Mouse (Mus musculus) thymus, postnatal 25 days (tissue): ENCODE measurements around the gene 2610008E11Rik.
"Not testable (repeated sequence)": the region's sequence is repeated elsewhere in the genome, so short reads cannot be mapped to it uniquely, and the experiment has no call there.

Experiments
- DNase-seq: peaks from one replicate; pipeline ENCODE4 v3.0.0; 2022

The 2610008E11Rik gene

DNA sequence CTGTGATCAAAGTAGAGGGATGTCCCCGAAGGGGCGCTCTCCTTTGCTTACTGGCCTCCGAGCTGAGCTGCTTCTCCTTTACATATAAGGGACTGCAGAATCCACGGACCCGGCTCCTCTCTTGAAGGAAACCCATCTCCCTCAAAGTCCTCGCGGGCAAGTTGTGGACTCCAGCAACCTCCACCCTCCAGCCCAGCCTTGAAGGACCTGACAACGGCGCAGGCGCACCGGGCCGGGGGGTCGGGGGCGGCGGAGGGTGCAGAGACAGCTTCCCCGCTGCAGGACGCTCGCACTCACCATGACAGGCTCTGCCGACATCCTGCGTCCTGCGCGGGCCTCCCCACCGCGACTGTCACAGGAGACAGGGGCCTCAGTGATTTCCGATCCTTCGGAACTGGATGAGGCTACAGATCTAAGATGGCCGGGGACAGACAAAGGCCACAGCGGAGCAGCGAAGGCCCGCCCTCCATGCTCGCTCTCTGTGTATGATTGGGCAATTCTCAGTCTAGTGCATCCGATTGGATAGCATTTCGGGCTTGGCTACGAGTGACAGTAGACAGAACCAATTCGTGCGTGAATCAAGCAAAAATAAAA is at the start of gene 2610008E11Rik:
Gene 2610008E11Rik (minus strand): TSS at position 440 of the 594 bp plus-strand sequence.
- DNase-seq = peak; percentile 92

DNA sequence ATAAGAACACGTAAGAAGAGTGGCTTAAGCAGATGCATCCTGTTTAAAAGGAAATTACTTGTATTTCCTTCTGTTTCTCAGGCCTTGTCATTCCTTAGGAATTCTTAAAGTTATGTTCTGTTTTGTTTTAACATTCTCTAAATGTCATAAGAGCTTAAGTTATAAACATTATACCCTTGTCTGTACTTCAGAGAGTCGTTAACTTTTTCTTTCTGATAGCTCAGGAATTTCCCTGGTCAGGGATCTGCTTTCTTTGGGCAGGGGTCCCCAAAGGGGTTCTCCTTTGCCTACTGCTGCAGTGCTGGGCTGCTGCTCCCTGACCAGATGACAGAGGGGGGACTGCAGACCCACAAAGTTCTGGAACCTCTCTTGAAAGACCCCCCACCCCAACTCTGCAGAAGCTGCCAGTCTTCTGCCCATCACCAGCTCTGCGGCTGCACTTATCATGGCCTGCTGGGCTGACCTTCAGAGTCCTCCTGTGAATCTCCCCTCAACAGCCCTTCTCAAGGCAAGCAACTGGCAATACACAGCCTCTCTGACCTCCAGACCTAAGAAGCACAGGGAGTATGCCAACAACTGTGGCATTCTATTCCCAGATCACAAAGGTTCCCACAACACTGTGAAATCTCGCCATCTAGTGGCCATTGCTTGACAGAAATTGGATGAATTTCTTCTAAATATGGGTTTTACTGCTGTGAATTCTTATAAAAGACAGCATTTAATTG is 18.9 kb upstream of the 2610008E11Rik start:
- peak; percentile 21 for DNase-seq

DNA sequence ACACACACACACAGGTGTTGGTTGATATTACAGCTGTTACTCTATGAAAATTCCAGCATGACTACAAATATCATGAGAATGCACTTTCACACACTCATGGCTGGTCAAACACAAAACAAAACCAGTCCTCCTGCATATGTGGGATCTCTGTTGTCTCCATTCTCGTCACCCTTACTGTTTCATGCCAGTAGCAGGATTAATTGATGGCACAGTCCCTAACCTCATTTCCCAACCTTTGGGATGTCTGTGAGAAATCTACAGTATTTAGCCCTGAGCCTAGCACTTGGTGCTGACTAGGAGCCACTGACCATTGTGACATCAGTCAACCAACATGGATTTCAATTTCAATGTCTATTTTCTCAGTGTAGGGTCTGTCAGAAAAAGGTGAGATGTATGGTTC is 17.7 kb upstream of the 2610008E11Rik start:
- DNase-seq = no peak

DNA sequence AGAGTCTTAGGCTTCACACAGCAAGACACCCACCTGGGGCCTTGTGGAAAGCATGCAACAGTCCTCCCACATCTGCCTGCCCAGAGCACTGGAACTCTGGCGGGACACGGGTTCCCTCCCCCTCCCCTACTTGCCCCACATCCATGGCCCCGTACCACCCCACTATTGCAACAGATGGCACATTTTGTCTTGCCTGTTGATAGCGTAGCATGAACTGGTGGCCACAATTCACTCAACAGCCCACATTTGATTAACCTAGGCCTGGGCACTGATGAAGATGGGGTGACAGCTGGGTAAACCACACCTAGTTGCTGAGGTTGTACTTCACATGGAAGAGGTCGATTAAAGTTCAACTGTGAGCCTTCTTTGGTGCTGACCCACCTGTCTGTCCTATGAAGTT is 13.1 kb upstream of the 2610008E11Rik start:
- DNase-seq = no peak

DNA sequence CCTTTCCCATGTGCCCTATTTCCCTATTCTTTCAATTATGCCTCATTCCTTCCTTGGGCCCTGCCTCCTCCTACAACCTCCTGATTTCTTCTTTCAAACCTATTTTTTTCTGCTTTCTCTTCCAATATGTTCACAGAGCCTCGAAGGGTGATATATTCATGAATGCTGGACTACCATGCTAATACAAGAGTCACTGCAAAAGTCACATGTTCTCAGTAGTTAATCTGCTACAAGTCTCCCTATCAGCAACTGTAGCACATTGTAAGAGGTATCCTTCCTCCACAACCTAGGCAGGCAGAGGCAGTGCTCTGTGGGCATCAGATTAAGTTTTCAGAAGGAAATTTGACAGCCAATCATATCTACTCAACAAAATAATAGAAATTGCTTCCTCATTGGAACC is 11.8 kb upstream of the 2610008E11Rik start:
- no peak for DNase-seq

DNA sequence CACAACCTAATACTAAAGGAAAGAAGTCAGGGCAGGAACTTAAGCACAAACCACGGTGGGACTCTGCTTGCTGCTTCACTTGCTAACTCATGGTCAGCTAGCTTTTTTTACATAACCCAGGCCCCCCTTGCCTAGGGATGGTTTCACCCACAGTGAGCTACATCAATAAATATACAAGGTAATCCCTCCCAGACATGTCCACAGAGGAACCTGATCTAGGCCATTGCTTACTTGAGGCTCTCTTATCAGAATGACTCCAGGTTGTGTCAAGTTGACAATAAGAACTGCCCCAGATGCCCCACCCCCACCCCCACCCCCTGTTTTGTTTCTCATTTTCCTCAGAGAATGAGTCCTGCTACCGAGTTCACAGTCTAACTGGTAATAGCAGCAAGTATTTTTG is 10.1 kb upstream of the 2610008E11Rik start:
- DNase-seq = no peak

DNA sequence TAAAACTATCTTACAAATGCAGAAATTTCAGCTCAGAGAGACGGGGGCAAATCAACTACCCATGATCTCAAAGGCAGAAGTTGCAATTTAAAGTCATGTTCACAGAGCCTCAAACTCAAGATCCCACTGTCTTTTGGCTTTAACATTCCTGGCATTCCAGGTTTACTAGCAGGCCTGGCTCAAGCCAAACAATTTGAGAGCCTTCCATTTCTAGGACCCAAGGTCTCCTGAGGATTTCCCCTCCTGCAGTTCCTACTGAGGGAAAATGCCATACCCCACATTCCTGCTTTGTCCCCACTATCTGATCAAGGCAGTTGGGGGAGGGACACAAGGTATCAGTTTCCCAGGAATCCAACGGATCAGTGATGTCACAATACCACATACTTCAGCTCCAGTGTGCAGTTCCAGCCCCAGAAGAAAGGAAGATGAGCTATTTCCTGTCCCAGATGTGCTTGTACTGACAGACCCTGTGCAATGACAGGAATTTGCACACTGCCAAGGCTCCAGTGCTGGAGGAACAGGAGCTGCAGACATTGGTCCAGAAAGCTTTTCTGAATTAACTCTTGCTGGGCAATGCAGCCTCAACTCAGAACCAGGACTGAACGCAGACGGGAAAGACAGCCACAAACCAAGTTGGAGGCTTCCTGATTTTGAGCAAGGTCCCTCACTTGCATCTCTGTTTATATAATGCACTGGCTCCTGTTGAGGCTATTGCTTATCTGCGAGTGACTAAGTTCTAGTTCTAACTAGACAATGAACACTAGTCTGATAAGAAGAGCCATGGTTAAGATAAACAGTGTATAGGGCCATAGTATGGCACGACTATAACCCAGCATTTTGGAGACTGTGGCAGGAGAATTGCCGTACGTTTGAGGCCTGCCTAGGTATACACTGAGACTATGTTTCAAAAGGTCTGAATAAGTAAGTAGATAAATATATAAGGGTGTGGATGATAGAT is 9.2 kb upstream of the 2610008E11Rik start:
- DNase-seq = no peak

DNA sequence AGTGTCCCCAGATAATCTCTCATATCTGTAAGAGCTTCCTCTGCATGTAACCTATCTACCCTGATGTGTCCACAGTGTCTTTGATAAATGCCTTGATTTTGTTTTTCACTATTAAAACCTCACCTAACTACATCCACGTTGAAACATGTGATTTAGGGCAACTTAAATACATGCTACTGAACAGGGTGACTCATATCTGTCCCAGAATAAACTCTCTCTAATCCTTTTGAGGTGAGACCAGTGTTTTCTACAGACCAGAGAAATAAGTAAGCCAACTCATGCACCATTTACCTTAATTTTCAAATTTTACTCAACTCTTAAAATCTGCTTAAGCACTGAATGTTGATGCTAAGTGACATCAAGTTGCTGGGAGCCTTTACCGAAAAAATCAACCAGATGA is 694 bp downstream of the 2610008E11Rik start:
- no peak for DNase-seq

DNA sequence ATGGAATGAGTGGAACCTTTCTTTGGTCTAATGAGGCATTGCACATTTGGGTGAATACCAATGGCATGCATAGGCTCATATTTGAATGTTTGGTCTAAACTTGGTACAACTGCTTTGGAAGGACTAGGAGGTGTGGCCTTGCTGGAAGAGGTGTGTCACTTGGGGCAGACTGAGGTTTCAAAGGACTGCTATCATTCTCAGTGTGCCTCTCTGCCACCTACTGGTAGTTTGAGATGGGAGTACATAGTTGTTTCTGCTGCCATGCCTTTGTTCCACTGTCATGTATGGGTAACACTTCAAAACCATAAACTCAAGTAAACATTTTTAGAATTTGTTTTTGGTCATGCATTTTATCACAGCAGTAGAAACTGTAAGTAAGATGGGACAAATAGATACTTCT is 5.7 kb downstream of the 2610008E11Rik start:
- no peak for DNase-seq

DNA sequence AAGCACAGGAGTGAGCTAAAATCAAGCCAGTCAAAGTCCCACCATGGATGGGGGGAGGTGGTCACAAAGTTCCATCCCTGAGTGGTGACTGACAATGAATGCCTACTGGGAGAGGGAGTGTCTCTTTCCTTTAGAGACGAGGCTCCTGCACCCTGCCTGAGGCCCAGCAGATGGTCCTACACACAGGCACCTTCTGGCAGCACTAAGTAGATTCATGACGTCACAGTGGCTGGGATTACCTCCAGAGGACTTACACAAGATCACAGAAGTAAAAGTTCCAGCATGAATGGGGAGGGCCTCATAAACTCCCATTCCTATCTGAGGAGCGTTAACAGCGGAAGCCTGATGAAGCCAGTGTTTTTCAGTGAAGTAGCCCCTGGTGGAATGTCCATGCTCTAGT is 8.4 kb downstream of the 2610008E11Rik start:
- DNase-seq = no peak

DNA sequence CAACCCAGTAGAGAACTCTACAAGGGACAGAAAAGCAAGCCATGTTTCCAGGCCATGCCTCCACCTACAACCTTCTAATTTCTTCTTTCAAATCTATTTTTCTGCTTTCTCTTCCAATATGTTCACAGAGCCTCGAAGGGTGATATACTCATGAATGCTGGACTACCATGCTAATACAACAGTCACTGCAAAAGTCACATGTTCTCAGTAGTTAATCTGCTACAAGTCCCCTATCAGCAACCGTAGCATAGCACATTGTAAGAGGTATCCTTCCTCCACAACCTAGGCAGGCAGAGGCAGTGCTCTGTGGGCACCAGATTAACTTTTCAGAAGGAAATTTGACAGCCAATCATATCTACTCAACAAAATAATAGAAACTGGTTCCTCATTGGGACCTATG is 10.8 kb downstream of the 2610008E11Rik start:
- DNase-seq = no peak

DNA sequence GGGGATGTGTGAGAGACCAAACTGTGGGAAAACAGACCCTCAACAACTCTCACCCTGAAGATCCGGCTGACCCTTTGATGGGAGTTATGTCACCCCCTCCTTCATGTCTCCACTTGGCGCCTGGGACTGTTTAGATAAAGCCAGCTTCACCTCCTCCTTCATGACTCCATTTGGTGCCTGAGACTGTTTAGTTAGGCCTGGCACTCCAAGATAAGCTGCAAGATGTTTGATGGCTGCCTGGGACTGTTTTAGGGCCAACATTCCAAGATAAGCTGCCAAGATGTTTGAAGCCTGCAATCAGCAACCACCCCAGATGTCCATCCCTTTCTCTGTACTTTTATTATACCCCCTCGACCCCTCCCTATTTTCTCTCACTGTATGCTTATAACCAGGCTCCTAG is 40.0 kb downstream of the 2610008E11Rik start:
- not testable (repeated sequence) for DNase-seq

DNA sequence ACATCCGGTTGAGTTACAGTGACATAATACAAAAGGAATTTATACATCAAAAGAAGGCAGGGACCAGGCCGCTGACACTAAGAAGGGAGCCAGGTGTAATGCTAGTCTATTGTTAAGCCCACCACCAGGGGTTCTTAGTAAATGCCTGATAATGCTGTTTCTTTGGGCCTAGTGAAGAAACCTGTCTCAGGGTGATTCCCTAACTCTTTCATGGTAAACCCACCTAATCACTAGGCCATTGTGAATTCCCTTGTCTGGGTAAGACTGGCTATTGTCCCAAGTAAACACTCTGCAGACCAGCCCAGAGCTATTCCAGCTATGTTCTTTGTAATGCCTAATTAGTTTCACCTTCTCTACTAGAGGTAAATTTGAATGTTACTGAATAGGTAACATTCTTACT is 54.9 kb downstream of the 2610008E11Rik start:
- not testable (repeated sequence) for DNase-seq

DNA sequence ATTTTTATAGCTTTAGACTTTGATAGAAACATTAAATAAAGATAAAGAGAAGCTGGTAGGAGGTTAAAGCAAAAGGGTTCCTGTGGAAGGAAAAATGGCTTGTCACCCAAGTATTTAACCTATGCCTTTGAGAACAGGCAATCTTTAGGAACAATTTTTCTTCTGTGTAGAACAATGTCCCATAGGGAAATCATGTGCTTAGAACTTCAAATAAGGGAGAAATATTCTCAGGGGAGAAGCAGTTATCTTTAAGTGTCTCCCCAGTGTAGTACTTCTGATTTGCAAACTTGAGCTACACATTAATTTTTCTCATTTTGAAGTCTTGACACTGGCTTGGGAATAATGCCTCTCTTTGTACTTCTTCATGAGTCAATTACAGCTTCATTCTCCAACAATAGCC is 69.0 kb downstream of the 2610008E11Rik start, which contains the start of gene Olfr57:
Gene Olfr57 (plus strand): TSS at position 301 of the 400 bp plus-strand sequence.
- DNase-seq = no peak
